Mouse (Mus musculus) heart, adult 11 months (tissue): ENCODE results near the gene Zbtb37.
"Not testable (repeated sequence)": the region's sequence is repeated elsewhere in the genome, so short reads cannot be mapped to it uniquely, and the experiment has no call there.

Source experiments
- DNase-seq: peaks from one replicate; pipeline ENCODE4 v3.0.0; 2022

The Zbtb37 gene

GRCm38 (mm10) chr1:161032345-161032744 lies 2.3 kb downstream of the Zbtb37 start:
- peak; percentile 80 for DNase-seq

- peak; percentile 89 for DNase-seq
Measured at GRCm38 (mm10) chr1:161031881-161032280, 2.8 kb downstream of the Zbtb37 start.

GRCm38 (mm10) chr1:161030058-161030457 lies 4.6 kb downstream of the Zbtb37 start:
- DNase-seq = no peak

- DNase-seq = not testable (repeated sequence)
Measured at GRCm38 (mm10) chr1:161028427-161028826, 6.2 kb downstream of the Zbtb37 start.

- DNase-seq = peak; percentile 29
Measured at GRCm38 (mm10) chr1:161027196-161027595, 7.5 kb downstream of the Zbtb37 start.

- peak; percentile 52 for DNase-seq
Measured at GRCm38 (mm10) chr1:161025410-161026210, 9.0 kb downstream of the Zbtb37 start.

GRCm38 (mm10) chr1:161020051-161020450 lies 14.6 kb downstream of the Zbtb37 start:
- peak; percentile 64 for DNase-seq

- DNase-seq = no peak
Measured at GRCm38 (mm10) chr1:161016378-161016777, 18.3 kb downstream of the Zbtb37 start.

- DNase-seq = peak; percentile 51
Measured at GRCm38 (mm10) chr1:161010436-161010835, 24.2 kb downstream of the Zbtb37 start.

GRCm38 (mm10) chr1:161008038-161008437 lies 26.6 kb downstream of the Zbtb37 start:
- DNase-seq = peak; percentile 76

- DNase-seq = peak; percentile 69
Measured at GRCm38 (mm10) chr1:161006471-161006870, 28.2 kb downstream of the Zbtb37 start.

GRCm38 (mm10) chr1:161005526-161005925 lies 29.1 kb downstream of the Zbtb37 start:
- DNase-seq = peak; percentile 55

GRCm38 (mm10) chr1:161004942-161005341 lies 29.7 kb downstream of the Zbtb37 start:
- DNase-seq = peak; percentile 74

- peak; percentile 66 for DNase-seq
Measured at GRCm38 (mm10) chr1:160993851-160994250, 40.8 kb downstream of the Zbtb37 start.

- peak; percentile 78 for DNase-seq
Measured at GRCm38 (mm10) chr1:160989395-160989794, 45.3 kb downstream of the Zbtb37 start.

- peak; percentile 84 for DNase-seq
Measured at GRCm38 (mm10) chr1:160986881-160987635, 47.6 kb downstream of the Zbtb37 start.

- DNase-seq = peak; percentile 30
Measured at GRCm38 (mm10) chr1:160985477-160985876, 49.2 kb downstream of the Zbtb37 start.

- DNase-seq = peak; percentile 55
Measured at GRCm38 (mm10) chr1:160984731-160985130, 49.9 kb downstream of the Zbtb37 start.

GRCm38 (mm10) chr1:160982887-160983286 lies 51.8 kb downstream of the Zbtb37 start:
- DNase-seq = peak; percentile 4

- peak; percentile 79 for DNase-seq
Measured at GRCm38 (mm10) chr1:160981337-160981736, 53.3 kb downstream of the Zbtb37 start.

- DNase-seq = peak; percentile 71
Measured at GRCm38 (mm10) chr1:160980537-160981234, 54.0 kb downstream of the Zbtb37 start.

GRCm38 (mm10) chr1:160980021-160980420 lies 54.6 kb downstream of the Zbtb37 start:
- DNase-seq = no peak

- peak; percentile 65 for DNase-seq
Measured at GRCm38 (mm10) chr1:160978071-160978735, 56.4 kb downstream of the Zbtb37 start, which contains the start of gene Serpinc1. Gene Serpinc1, plus strand, starts transcription at chr1:160978585.
